Mouse (Mus musculus): ENCODE data around the gene Ppil1. TPM values are rescaled to one million over a fixed set of nuclear protein-coding genes. Genes with fewer than 3 reads are reported as not detected.

Gene Ppil1
- polyA plus RNA-seq, 1 experiment from 2014 or later = 128 TPM

GRCm38 (mm10) chr17:29293807-29294605 lies 30.0 kb upstream of the Ppil1 start:
- Histone ChIP-seq H3K9ac (ENCODE audit: low read depth, low read length) (no peak overlapping the region), H3K9me3 (ENCODE audit: control insufficient read depth, low read length) (no peaks in the 10 kb centered on the region), H3K4me2 (replicated peaks; ENCODE audit: low read depth, low read length) (no peak overlapping the region), H3K36me3 (ENCODE audit: control insufficient read depth, insufficient read depth, low read length) (no peaks in the 10 kb centered on the region), H3K4me3 (ENCODE audit: low read depth, low read length) (no peak overlapping the region), H3K4me1 (replicated peaks; ENCODE audit: control insufficient read depth, insufficient read depth, low read length) (no peaks in the 10 kb centered on the region), H3K27ac (ENCODE audit: low read depth, low read length) (no peak overlapping the region), H3K27me3 (ENCODE audit: control insufficient read depth, insufficient read depth, low read length) (no peaks in the 10 kb centered on the region)
- ATAC-seq (ENCODE audit: low FRiP score) = no peak
- 79% methylated on average over 9 of the region's 9 CpGs for WGBS
- no peak for DNase-seq (ENCODE audit: low spot score)

GRCm38 (mm10) chr17:29292996-29293395 lies 29.0 kb upstream of the Ppil1 start:
- 90% methylated on average over 3 of the region's 3 CpGs for WGBS
- Histone ChIP-seq H3K27ac (ENCODE audit: low read depth, low read length) (no peak overlapping the region), H3K9ac (ENCODE audit: low read depth, low read length) (no peak overlapping the region), H3K27me3 (ENCODE audit: control insufficient read depth, insufficient read depth, low read length) (no peaks in the 10 kb centered on the region), H3K36me3 (ENCODE audit: control insufficient read depth, insufficient read depth, low read length) (no peaks in the 10 kb centered on the region), H3K4me3 (ENCODE audit: low read depth, low read length) (no peak overlapping the region), H3K4me1 (replicated peaks; ENCODE audit: control insufficient read depth, insufficient read depth, low read length) (no peaks in the 10 kb centered on the region), H3K9me3 (ENCODE audit: control insufficient read depth, low read length) (no peaks in the 10 kb centered on the region), H3K4me2 (replicated peaks; ENCODE audit: low read depth, low read length) (no peak overlapping the region)
- ATAC-seq (ENCODE audit: low FRiP score) = no peak
- no peak for DNase-seq (ENCODE audit: low spot score)

- ATAC-seq (ENCODE audit: low FRiP score) (no peak), DNase-seq (ENCODE audit: low spot score) (no peak)
- H3K4me2 ChIP-seq (replicated peaks; ENCODE audit: low read depth, low read length) = no peak overlapping the region
- no peaks in the 10 kb centered on the region for H3K27me3 ChIP-seq (ENCODE audit: control insufficient read depth, insufficient read depth, low read length)
- 88% methylated on average over 7 of the region's 7 CpGs for WGBS
- no peak overlapping the region for H3K4me3 ChIP-seq (ENCODE audit: low read depth, low read length)
- H3K9ac ChIP-seq (ENCODE audit: low read depth, low read length) = no peak overlapping the region
- H3K27ac ChIP-seq (ENCODE audit: low read depth, low read length) = no peak overlapping the region
- H3K36me3 ChIP-seq (ENCODE audit: control insufficient read depth, insufficient read depth, low read length) = no peaks in the 10 kb centered on the region
- H3K9me3 ChIP-seq (ENCODE audit: control insufficient read depth, low read length) = no peaks in the 10 kb centered on the region
- H3K4me1 ChIP-seq (replicated peaks; ENCODE audit: control insufficient read depth, insufficient read depth, low read length) = no peaks in the 10 kb centered on the region
Observed at GRCm38 (mm10) chr17:29291793-29292192, 27.8 kb upstream of the Ppil1 start.

- no peaks in the 10 kb centered on the region for H3K36me3 ChIP-seq (ENCODE audit: control insufficient read depth, insufficient read depth, low read length)
- H3K4me3 ChIP-seq (ENCODE audit: low read depth, low read length) = no peak overlapping the region
- no peaks in the 10 kb centered on the region for H3K27me3 ChIP-seq (ENCODE audit: control insufficient read depth, insufficient read depth, low read length)
- no peak overlapping the region for H3K4me2 ChIP-seq (replicated peaks; ENCODE audit: low read depth, low read length)
- H3K4me1 ChIP-seq (replicated peaks; ENCODE audit: control insufficient read depth, insufficient read depth, low read length) = no peaks in the 10 kb centered on the region
- ATAC-seq (ENCODE audit: low FRiP score) (no peak), DNase-seq (ENCODE audit: low spot score) (no peak)
- no peaks in the 10 kb centered on the region for H3K9me3 ChIP-seq (ENCODE audit: control insufficient read depth, low read length)
- no peak overlapping the region for H3K27ac ChIP-seq (ENCODE audit: low read depth, low read length)
- 64% methylated on average over 21 of the region's 21 CpGs for WGBS
- H3K9ac ChIP-seq (ENCODE audit: low read depth, low read length) = peak overlapping the region; percentile 4; the same call in 1 of the 2 replicates
Observed at GRCm38 (mm10) chr17:29282216-29282952, 18.4 kb upstream of the Ppil1 start.

GRCm38 (mm10) chr17:29281541-29281940 lies 17.6 kb upstream of the Ppil1 start:
- no peaks in the 10 kb centered on the region for H3K27me3 ChIP-seq (ENCODE audit: control insufficient read depth, insufficient read depth, low read length)
- H3K4me2 ChIP-seq (replicated peaks; ENCODE audit: low read depth, low read length) = no peak overlapping the region
- H3K4me3 ChIP-seq (ENCODE audit: low read depth, low read length) = no peak overlapping the region
- ATAC-seq (ENCODE audit: low FRiP score) (no peak), DNase-seq (ENCODE audit: low spot score) (no peak)
- no peak overlapping the region for H3K27ac ChIP-seq (ENCODE audit: low read depth, low read length)
- H3K4me1 ChIP-seq (replicated peaks; ENCODE audit: control insufficient read depth, insufficient read depth, low read length) = no peaks in the 10 kb centered on the region
- H3K9me3 ChIP-seq (ENCODE audit: control insufficient read depth, low read length) = no peaks in the 10 kb centered on the region
- 86% methylated on average over 5 of the region's 5 CpGs for WGBS
- no peak overlapping the region for H3K9ac ChIP-seq (ENCODE audit: low read depth, low read length)
- no peaks in the 10 kb centered on the region for H3K36me3 ChIP-seq (ENCODE audit: control insufficient read depth, insufficient read depth, low read length)

- Histone ChIP-seq H3K4me1 (replicated peaks; ENCODE audit: control insufficient read depth, insufficient read depth, low read length) (no peaks in the 10 kb centered on the region), H3K4me2 (replicated peaks; ENCODE audit: low read depth, low read length) (no peak overlapping the region), H3K4me3 (ENCODE audit: low read depth, low read length) (no peak overlapping the region), H3K27me3 (ENCODE audit: control insufficient read depth, insufficient read depth, low read length) (no peaks in the 10 kb centered on the region), H3K9ac (ENCODE audit: low read depth, low read length) (no peak overlapping the region), H3K36me3 (ENCODE audit: control insufficient read depth, insufficient read depth, low read length) (no peaks in the 10 kb centered on the region), H3K27ac (ENCODE audit: low read depth, low read length) (no peak overlapping the region), H3K9me3 (ENCODE audit: control insufficient read depth, low read length) (no peaks in the 10 kb centered on the region)
- WGBS = 85% methylated on average over 5 of the region's 5 CpGs
- DNase-seq (ENCODE audit: low spot score) = no peak
- no peak for ATAC-seq (ENCODE audit: low FRiP score)
Observed at GRCm38 (mm10) chr17:29280422-29280821, 16.4 kb upstream of the Ppil1 start.

GRCm38 (mm10) chr17:29273889-29274288 lies 9.9 kb upstream of the Ppil1 start:
- Histone ChIP-seq H3K4me1 (replicated peaks; ENCODE audit: control insufficient read depth, insufficient read depth, low read length) (no peaks in the 10 kb centered on the region), H3K27me3 (ENCODE audit: control insufficient read depth, insufficient read depth, low read length) (no peaks in the 10 kb centered on the region), H3K4me3 (ENCODE audit: low read depth, low read length) (no peak overlapping the region), H3K36me3 (ENCODE audit: control insufficient read depth, insufficient read depth, low read length) (no peaks in the 10 kb centered on the region), H3K9ac (ENCODE audit: low read depth, low read length) (no peak overlapping the region), H3K27ac (ENCODE audit: low read depth, low read length) (no peak overlapping the region), H3K4me2 (replicated peaks; ENCODE audit: low read depth, low read length) (no peak overlapping the region), H3K9me3 (ENCODE audit: control insufficient read depth, low read length) (no peaks in the 10 kb centered on the region)
- ATAC-seq (ENCODE audit: low FRiP score) (no peak), DNase-seq (ENCODE audit: low spot score) (no peak)
- 84% methylated on average over 11 of the region's 11 CpGs for WGBS

- no peaks in the 10 kb centered on the region for H3K4me1 ChIP-seq (replicated peaks; ENCODE audit: control insufficient read depth, insufficient read depth, low read length)
Observed at GRCm38 (mm10) chr17:29273156-29273555, 9.2 kb upstream of the Ppil1 start.

More at GRCm38 (mm10) chr17:29273156-29273555, 9.2 kb upstream of the Ppil1 start:
- H3K4me3 ChIP-seq (ENCODE audit: low read depth, low read length) = no peak overlapping the region
- H3K27ac ChIP-seq (ENCODE audit: low read depth, low read length) = no peak overlapping the region
- H3K36me3 ChIP-seq (ENCODE audit: control insufficient read depth, insufficient read depth, low read length) = no peaks in the 10 kb centered on the region
- DNase-seq (ENCODE audit: low spot score) = no peak
- no peak overlapping the region for H3K4me2 ChIP-seq (replicated peaks; ENCODE audit: low read depth, low read length)
- no peak for ATAC-seq (ENCODE audit: low FRiP score)
- no peaks in the 10 kb centered on the region for H3K9me3 ChIP-seq (ENCODE audit: control insufficient read depth, low read length)
- WGBS = 80% methylated on average over 7 of the region's 7 CpGs
- no peak overlapping the region for H3K9ac ChIP-seq (ENCODE audit: low read depth, low read length)
- no peaks in the 10 kb centered on the region for H3K27me3 ChIP-seq (ENCODE audit: control insufficient read depth, insufficient read depth, low read length)

Measured in hindbrain, embryonic 11.5 days (tissue).